Mouse (Mus musculus) heart, postnatal 0 days (tissue): ENCODE measurements around the gene Pcbp3.
A peak's percentile ranks its signal among the peaks of the same experiment; 100 is the strongest.

Source experiments
- CTCF ChIP-seq: IDR thresholded peaks from 2 replicates; pipeline ENCODE4 v1.5.1; 2016; ENCODE audit warnings: antibody characterized with exemption, control low read depth, low read depth
- EP300 ChIP-seq: IDR thresholded peaks from 2 replicates; pipeline ENCODE4 v1.6.1; 2016; ENCODE audit warnings: antibody characterized with exemption, low read depth

DNA sequence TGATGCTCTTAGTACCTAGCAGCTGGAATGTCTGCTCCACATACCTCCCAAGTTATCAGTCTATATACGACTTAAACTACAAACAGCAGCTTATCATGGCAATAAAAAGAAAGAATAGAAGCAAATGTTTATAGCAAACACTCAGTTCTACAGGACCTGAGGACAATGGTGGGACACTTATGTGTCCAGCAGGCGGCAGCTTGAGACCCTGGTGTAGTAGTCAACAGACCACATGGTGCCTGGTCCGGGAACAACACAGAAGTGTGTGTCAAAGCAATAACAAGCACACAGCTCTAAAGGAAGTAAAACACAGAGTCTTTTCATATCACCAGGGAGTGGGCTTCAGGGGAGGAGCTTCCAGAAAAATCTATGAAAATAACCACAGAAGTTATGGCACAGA lies 100.7 kb downstream of the Pcbp3 start:
- TF ChIP-seq CTCF (peak; percentile 20; the same call in 1 of the 2 replicates), EP300 (no peak)
